Mouse (Mus musculus) spleen, adult 18-20 months (tissue): ENCODE data around the gene Gm8922.
"Not testable (repeated sequence)": the region's sequence is repeated elsewhere in the genome, so short reads cannot be mapped to it uniquely, and the experiment has no call there.

Experiments
- DNase-seq, 2 experiments: peaks; one replicate each; pipeline ENCODE4 v3.0.0; 2022; ENCODE audit warnings: mixed read lengths in 2 of 2

Gm8922 gene

GRCm38 (mm10) chr5:11681659-11682058, at the start of gene Gm8922:
Gm8922 (plus strand) TSS chr5:11681959.
- DNase-seq = not testable (repeated sequence)
